Mouse (Mus musculus): ENCODE measurements around the gene Kcnj14.

- no peak for TF ChIP-seq POLR2A (IDR thresholded peaks at IDR 0.05; ENCODE audit: extremely low read depth, insufficient read depth, low read length)
- TF ChIP-seq CTCF (IDR thresholded peaks at IDR 0.05; ENCODE audit: low read depth, low read length): no peak
These were observed 44.6 kb upstream of the Kcnj14 start for GRCm38 (mm10) chr7:45869107-45869670.
